Mouse (Mus musculus): Measurements from ENCODE around the gene Cd80.
"Not testable (repeated sequence)": the region's sequence is repeated elsewhere in the genome, so short reads cannot be mapped to it uniquely, and the experiment has no call there.

The Cd80 gene

DNA sequence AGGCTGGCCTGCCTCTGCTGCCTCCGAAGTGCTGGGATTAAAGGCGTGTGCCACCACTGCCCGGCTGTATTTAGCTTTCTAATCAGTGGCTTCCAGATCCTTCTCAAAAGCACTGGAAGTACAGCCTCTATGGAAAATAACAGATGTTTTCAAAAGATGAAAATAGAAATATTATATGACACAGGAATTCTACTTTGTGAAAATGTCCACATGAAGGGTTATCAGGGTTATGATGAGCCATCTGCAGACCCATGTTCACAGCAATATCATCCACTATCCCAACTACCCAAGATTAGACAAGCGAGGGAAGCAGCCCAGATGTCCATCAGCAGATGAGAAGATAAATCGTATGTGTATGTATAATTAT lies 17.1 kb downstream of the Cd80 start:
- DNase-seq (ENCODE audit: low spot score), result no peak

DNA sequence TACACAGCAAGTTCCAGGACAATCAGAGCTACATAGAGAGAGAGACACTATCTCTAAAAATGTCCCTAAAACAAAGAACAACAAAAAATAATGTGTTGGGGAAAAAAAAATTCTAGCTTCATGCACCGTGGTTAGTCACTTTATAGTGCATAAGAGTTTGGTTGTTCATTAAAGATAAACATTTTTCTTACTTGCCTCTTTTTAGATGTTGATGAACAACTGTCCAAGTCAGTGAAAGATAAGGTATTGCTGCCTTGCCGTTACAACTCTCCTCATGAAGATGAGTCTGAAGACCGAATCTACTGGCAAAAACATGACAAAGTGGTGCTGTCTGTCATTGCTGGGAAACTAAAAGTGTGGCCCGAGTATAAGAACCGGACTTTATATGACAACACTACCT lies 18.3 kb downstream of the Cd80 start:
- DNase-seq (ENCODE audit: low spot score), result no peak

DNA sequence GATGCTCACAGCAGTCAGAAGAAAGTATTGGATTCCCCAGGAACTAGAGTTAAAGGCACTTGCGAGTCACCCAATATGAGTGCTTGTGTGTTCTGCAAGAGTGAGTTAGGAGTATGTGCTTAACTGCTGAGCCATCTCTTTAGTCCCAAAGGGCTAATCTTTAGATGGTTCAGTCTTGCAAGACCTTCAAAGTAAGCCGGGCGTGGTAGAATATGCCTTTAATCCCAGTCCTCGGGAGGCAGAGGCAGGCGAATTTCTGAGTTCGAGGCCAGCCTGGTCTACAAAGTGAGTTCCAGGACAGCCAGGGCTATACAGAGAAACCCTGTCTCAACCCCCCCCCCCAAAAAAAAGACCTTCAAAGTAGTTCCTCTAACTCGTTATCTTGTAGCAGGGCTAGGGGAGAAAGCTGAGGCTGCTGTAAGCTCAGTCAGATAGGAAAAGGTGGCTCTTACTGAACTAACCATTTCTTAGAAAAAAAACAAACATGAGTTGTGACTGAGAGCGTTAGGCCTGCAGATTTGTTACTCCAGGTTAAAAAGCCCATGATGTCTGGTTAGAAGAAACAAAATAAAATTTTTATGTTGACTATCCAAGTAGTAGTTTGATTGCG lies 19.4 kb downstream of the Cd80 start:
- DNase-seq (ENCODE audit: low spot score), result no peak

DNA sequence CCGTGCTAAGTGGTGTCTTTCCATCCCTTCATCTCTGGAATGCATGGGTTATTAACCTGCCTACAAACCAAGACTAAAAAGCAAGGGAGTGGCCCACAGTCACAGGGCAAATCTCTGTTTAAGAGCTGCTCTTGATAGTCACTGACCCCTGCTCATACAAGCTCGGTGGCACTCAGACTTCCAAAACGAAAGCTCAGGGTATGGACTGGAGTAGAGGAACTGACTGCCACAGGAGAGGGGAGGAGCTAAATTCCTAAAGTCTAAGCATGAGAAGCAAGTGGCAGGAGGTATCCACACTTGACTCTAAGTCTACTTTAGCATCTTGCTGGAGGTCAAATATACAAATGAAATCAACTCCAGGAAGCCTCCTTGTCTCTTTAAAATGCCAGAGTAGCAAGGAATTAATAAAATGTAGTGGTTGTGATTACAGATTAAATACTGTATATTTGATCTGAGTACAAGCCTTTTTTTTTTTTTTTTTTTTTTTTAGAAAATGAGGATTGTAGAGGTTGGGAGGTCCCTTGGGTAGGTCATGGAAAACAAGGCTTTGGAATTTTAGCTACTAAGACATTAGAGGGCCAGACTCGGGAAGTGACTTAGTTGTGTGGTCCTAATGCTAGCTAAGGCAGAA lies 20.4 kb downstream of the Cd80 start:
- DNase-seq (ENCODE audit: low spot score), result no peak

DNA sequence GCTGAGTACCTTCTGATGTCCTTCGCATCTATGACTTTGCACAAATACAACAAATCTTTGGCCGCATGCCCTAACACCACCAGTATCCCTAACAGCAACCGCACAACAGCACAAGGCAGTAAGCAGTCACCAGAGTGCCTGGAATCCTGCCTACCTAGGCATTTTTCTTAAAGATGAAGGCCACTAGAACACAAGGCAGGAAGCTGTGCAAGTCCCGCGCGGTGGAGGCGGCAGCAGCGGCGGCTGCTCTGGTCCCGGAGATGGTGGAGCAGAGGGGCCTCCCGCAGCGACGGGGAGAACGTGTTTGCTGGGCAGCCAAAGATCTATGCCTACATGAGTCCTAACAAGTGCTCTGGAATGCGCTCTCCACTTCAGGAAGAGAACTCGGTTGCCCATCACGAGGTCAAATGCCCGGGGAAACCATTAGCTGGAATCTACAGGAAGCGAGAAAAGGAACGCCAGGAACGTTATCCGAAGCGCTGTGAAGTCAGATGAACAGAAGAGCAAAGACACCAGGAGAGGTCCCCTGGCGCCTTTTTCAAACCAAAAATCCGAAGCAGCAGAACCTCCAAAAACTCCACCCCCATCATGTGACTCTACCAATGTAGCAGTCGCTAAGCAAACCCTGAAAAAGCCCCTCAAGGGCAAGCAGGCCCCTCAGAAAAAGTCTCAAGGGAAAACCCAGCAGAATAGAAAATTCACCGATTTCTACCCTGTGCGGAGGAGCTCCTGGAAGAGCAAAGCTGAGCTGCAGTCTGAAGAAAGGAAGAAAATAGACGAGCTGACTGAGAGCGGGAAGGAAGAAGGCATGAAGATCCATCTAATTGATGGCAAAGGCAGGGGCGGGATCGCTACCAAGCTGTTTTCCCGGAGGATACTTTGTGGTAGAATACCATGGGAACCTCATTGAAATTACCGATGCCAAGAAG lies 21.2 kb downstream of the Cd80 start:
- DNase-seq (ENCODE audit: low spot score), result no peak

DNA sequence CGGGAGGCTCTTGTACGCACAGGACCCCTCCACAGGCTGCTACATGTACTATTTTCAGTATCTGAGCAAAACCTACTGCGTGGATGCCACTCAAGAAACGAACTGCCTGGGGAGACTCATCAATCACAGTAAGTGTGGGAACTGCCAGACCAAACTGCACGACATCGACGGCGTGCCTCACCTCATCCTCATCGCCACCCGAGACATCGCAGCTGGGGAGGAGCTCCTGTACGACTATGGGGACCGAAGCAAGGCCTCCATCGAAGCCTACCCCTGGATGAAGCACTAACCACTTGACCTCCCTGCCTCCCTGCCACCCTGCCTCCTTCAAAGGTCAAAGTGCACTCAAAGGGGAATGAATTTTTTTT lies 21.9 kb downstream of the Cd80 start:
- DNase-seq (ENCODE audit: low spot score), result not testable (repeated sequence)

DNA sequence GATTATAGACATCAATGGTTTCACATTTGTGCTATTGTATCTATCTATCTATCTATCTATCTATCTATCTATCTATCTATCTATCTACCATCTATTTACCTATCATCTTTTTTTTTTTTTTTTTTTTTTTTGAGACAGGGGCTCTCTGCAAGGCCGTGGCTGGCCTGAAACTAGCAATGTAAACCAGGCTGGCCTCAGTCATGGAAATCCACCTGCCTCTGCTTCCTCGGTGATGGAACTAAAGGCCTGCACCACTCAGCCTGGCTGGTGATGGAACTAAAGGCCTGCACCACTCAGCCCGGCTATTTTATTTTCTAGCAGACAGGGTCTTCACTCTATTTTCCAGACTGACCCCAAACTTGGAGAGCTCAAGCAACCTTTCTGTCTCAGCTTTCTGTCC lies 22.9 kb downstream of the Cd80 start:
- no peak for DNase-seq (ENCODE audit: low spot score)

DNA sequence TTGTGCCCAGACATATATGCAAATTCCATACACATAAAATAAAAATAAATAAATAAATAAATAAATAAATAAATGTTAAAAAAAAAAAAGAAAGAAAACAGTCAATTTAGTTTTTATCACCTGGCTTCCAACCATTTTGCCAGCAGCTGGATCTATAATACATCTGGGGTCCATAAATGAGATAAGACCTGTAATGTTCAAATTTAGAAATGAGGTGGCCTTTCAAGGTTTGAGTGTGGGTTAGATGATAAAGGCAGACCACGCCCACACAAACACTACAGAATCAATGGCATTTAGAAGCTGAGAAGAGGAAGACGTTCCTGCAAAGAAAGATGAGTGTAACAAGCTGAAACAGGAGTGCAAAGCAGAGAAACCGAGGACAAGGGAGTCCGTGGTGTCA lies 26.0 kb downstream of the Cd80 start:
- DNase-seq (ENCODE audit: low spot score), result no peak

DNA sequence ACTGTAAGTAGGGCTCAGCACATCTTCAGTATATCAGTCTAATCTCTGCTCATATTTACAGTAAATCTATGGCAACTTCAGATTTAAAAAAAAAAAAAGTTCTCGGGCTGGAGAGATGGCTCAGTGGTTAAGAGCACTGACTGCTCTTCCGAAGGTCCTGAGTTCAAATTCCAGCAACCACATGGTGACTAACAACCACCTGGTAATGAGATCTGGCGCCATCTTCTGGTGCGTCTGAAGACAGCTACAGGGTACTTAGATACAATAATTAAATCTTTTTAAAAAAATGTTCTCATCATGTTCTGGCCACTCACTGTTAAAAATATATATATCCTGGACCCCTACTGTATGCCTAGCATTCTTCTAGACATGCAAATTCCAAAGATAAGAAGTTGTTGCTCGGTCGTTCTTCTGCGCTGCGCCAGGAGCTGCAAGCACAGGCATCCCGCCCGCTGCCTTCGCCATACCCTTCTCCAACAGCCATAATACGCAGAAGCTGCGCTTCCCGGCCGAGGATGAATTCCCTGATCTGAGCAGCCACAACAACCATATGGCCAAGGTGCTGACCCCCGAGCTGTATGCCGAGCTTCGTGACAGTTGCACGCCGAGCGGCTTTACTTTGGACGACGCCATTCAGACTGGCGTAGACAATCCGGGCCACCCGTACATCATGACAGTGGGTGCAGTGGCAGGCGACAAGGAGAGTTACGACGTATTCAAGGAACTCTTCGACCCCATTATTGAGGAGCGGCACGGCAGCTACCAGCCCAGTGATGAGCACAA lies 27.6 kb downstream of the Cd80 start:
- DNase-seq (ENCODE audit: low spot score), result no peak

DNA sequence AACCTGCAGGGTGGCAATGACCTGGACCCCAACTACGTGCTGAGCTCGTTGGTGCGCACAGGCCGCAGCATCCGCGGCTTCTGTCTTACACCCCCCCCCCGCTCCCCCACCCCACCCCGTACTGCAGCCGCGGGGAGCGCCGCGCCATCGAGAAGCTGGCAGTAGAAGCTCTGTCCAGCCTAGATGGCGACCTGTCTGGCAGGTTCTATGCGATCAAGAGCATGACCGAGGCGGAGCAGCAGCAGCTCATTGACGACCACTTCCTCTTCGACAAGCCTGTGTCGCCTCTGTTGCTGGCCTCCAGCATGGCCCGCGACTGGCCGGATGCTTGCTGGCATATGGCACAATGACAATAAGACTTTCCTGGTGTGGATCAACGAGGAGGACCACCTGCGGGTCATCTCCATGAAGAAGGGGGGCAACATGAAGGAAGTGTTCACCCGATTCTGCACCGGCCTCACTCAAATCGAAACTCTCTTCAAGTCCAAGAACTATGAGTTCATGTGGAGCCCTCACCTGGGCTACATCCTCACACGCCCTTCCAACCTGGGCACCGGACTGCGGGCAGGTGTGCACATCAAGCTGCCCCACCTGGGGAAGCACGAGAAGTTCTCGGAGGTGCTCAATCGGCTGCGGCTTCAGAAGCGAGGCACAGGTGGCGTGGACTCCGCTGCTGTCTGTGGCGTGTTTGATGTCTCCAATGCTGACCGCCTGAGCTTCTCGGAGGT lies 28.4 kb downstream of the Cd80 start:
- DNase-seq (ENCODE audit: low spot score), result no peak

DNA sequence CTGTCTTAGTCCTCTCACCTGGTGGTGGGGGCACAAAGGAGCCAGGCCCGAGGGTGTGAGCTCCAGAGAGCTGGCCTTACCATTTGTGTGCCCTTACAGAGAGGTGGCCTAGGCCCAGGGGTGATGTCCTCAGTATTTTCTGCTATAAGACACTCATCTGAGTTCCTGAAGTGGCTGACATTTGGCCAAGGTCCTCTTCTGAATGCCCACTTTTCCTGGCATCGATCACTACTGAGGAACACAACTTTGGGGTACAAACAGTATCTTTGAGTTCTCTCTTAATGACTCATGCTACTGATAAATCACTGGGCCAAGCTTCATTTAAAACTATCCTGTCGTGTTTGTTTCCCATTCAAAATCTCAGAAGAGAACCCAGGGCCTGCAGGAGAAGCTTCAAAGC lies 37.2 kb downstream of the Cd80 start:
- no peak for DNase-seq (ENCODE audit: low spot score)

DNA sequence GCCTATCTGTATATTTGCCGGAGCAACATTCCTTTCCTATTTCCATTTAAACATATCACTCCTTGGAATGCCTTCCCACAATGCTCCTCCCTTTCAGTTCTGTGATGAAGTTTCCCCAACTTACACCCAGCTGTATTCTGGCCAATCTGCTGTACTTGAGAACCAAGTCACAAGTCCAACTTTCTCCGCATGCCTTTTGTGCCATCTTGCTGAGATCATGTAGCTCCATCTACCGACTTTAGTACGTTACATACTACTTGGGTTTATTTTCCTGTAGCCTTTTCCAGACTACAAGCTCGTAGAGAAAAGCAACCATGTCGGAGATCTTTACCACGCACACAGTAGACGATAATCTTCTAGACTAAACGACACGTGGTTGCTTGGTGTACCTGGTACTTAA lies 38.5 kb downstream of the Cd80 start:
- no peak for DNase-seq (ENCODE audit: low spot score)

DNA sequence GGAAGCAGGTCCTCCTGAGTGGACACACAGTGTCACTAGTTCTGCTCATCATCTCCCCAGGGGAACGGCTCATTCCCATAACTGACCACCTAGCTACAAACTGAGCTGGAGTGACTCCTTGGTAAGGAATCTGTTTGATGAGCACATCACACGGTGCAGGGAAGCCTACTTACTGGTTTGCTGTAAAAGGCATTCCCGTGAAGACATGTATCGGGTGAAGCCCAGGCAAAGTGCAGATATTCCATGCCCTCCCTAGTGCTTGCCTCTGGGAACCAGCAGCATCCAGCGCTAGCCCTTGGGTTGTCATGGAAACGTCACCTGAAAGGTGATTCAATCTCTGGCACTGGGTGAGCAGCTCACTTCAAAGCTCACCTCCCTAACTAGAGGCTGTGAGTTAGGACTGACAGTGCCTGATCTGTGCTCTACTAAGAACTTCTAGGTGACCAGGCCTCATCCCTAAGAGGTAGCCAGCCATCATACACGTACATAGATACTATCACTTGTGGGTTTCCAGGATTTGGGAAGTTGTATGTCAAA lies 41.3 kb downstream of the Cd80 start:
- no peak for DNase-seq (ENCODE audit: low spot score)

DNA sequence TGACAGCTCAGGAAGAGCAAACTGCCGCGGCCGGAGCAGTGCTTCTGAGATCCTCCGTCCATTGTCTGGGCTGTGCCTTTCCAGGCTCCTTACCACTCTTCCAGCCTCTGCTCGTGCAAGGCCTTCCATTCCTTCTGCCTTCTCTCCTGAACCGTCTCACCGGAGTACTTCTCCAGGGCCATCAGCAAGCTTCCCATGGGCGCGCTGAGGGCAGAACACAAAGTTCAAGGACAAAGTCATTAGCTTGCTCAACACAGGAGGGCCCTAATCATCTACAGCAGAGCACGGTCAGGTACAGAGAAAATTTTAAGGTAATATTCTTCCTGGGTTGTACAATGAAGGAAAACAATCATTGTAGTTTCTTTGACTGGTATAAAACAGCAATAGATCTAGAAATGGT lies 47.1 kb downstream of the Cd80 start:
- DNase-seq (ENCODE audit: low spot score), result no peak

DNA sequence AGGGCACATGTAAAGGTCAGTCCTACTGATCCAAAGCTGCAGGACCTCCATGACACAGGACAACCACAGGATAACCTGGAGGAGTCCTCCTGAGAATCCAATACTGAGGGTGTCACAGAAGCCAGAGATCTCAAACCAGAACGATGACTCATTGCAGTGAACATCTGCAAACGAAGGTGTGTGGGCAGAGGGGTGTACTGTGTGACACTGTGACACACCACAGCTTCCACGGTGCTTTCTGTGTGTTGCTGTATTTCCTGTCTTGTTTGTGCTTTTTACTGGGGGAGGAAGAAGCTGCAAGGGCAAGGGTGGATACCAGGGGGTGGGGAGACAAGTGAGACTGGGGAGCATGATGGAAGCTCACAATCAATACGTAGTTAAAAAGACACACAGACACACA lies 48.2 kb downstream of the Cd80 start:
- DNase-seq (ENCODE audit: low spot score), result no peak

DNA sequence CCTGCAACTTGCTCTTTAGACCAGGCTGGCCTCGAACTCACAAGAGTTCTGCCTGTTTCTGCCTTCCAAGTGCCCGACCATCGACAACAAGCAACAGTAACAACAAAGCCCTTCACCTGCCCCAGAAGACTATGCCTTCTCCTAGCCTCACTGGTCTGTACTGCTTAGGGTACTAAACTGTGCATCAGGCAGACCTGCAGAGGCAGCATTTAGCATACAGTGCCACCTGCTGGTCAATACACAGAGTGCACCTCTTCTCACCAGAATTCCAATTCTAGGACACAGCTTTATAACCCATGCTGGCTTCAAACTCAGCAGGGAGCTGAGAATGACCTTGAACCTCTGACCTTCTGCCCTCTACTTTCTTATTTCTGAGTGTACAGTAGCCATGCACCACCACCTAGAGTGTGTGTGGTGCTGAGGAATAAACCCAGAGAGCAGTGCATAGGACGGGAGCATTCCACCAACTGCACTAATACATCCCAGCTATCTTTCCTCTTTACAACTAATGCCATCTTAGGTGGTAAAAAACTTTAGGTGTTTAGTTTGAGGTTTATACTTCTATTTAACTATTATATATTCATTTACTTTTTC lies 50.8 kb downstream of the Cd80 start:
- DNase-seq (ENCODE audit: low spot score), result peak; percentile 33

DNA sequence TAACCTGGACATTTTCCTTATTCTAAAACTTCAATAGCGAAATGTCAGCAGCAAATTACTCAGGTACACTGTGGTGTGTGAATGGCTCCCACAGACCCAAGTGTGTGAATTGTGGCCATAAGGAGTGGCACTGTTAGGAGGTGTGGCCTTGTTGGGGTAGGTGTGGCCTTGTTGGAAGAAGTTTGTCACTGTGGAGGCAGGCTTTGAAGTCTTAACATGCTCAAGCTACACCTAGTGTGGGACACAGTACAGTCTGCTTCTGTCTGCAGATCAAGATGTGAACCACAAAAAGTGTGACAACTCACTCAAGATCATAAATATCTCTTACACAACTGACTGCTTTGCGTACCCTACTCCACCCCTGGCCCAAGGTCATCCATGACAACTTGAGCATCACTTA lies 55.5 kb downstream of the Cd80 start:
- DNase-seq (ENCODE audit: low spot score), result no peak

DNA sequence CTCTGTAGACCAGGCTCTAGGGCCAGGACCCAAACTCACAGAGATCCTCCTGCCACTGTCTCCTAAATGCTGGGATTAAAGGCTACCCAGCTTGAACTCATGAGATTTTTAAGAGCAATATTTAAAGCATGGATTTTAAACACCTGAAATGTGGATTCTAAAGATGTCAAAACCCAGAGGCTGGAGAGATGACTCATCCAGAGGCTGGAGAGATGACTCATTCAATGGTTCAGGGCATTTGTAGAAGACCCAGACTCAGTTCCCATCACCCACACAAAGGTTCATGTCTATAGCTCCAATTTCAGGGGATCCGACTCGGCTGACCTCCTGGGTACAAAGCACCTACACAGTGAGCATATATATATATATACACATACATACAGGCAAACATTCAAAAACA lies 63.8 kb downstream of the Cd80 start:
- DNase-seq (ENCODE audit: low spot score), result no peak

DNA sequence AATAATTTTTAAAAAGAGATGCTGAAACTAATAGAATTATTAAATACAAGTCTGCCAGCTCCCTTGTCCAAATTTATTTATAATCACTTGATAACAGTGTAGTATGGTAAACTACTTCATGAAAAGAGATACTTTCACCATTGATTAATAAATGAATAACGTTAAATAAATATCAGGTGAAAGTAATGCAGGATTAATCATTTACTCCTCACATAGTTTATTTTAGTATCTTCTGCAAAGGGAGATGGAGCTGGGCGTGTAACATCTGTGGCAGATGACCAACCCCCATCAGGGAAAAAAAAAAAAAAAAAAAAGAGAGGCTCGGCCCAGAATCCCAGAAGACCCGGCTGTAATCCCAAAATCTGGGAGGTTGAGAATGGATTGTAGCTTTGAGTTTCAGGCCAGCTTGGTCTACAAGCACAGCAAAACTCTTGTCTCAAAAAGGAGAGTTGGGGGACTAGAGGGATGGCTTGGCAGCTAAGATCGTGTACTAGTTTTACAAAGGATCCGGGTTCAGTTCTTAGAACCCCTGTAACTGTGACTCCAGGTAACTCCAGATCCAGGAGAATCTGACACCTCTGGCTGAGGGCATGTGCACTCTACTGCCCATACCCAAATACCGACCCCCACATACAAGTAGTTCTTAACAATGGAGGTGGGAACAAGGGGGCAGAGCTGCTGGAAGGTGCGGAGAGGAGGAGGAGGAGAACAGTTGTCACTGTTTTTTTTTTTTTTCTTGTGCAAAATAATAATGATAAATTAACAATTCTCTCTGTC lies 66.0 kb downstream of the Cd80 start:
- no peak for DNase-seq (ENCODE audit: low spot score)

All from ovary, postnatal 10 days (tissue).